Mouse (Mus musculus): ENCODE data around the gene Phtf2.
"Not testable (repeated sequence)": the region's sequence is repeated elsewhere in the genome, so short reads cannot be mapped to it uniquely, and the experiment has no call there.

Phtf2 gene

GRCm38 (mm10) chr5:20778274-20778984 lies 103.5 kb downstream of the Phtf2 start:
- no peak for DNase-seq (ENCODE audit: low read depth, low spot score)

GRCm38 (mm10) chr5:20773341-20773740 lies 108.6 kb downstream of the Phtf2 start:
- DNase-seq (ENCODE audit: low read depth, low spot score): peak; percentile 27

GRCm38 (mm10) chr5:20765365-20765920 lies 116.5 kb downstream of the Phtf2 start:
- DNase-seq (ENCODE audit: low read depth, low spot score): no peak

- DNase-seq (ENCODE audit: low read depth, low spot score): not testable (repeated sequence)
Observed at GRCm38 (mm10) chr5:20762441-20762840, 119.5 kb downstream of the Phtf2 start.

- DNase-seq (ENCODE audit: low read depth, low spot score): no peak
Observed at GRCm38 (mm10) chr5:20760368-20761162, 121.4 kb downstream of the Phtf2 start.

GRCm38 (mm10) chr5:20759771-20760170 lies 122.2 kb downstream of the Phtf2 start:
- no peak for DNase-seq (ENCODE audit: low read depth, low spot score)

GRCm38 (mm10) chr5:20753963-20754362 lies 128.0 kb downstream of the Phtf2 start:
- no peak for DNase-seq (ENCODE audit: low read depth, low spot score)

GRCm38 (mm10) chr5:20753096-20753495 lies 128.8 kb downstream of the Phtf2 start:
- DNase-seq (ENCODE audit: low read depth, low spot score): no peak

GRCm38 (mm10) chr5:20751696-20752095 lies 130.2 kb downstream of the Phtf2 start:
- no peak for DNase-seq (ENCODE audit: low read depth, low spot score)

GRCm38 (mm10) chr5:20751000-20751399 lies 130.9 kb downstream of the Phtf2 start:
- DNase-seq (ENCODE audit: low read depth, low spot score): no peak

GRCm38 (mm10) chr5:20749535-20749934 lies 132.4 kb downstream of the Phtf2 start:
- no peak for DNase-seq (ENCODE audit: low read depth, low spot score)

- no peak for DNase-seq (ENCODE audit: low read depth, low spot score)
Observed at GRCm38 (mm10) chr5:20748856-20749255, 133.1 kb downstream of the Phtf2 start.

- no peak for DNase-seq (ENCODE audit: low read depth, low spot score)
Observed at GRCm38 (mm10) chr5:20748142-20748541, 133.8 kb downstream of the Phtf2 start.

GRCm38 (mm10) chr5:20741936-20742335 lies 140.0 kb downstream of the Phtf2 start:
- no peak for DNase-seq (ENCODE audit: low read depth, low spot score)

GRCm38 (mm10) chr5:20741193-20741592 lies 140.7 kb downstream of the Phtf2 start:
- no peak for DNase-seq (ENCODE audit: low read depth, low spot score)

GRCm38 (mm10) chr5:20738795-20739194 lies 143.1 kb downstream of the Phtf2 start:
- no peak for DNase-seq (ENCODE audit: low read depth, low spot score)

- DNase-seq (ENCODE audit: low read depth, low spot score): not testable (repeated sequence)
Observed at GRCm38 (mm10) chr5:20723226-20723625, 158.7 kb downstream of the Phtf2 start.

GRCm38 (mm10) chr5:20720201-20720900 lies 161.6 kb downstream of the Phtf2 start:
- no peak for DNase-seq (ENCODE audit: low read depth, low spot score)

- not testable (repeated sequence) for DNase-seq (ENCODE audit: low read depth, low spot score)
Observed at GRCm38 (mm10) chr5:20715980-20716379, 165.9 kb downstream of the Phtf2 start.

- DNase-seq (ENCODE audit: low read depth, low spot score): not testable (repeated sequence)
Observed at GRCm38 (mm10) chr5:20714619-20715018, 167.3 kb downstream of the Phtf2 start.

- not testable (repeated sequence) for DNase-seq (ENCODE audit: low read depth, low spot score)
Observed at GRCm38 (mm10) chr5:20710845-20711244, 171.1 kb downstream of the Phtf2 start.

Measured in mesoderm, embryonic 11.5 days (tissue).